Mouse (Mus musculus): ENCODE results near the gene Gsk3a. TPM values are rescaled to one million over a fixed set of nuclear protein-coding genes. Genes with fewer than 3 reads are reported as not detected.
A peak's percentile ranks its signal among the peaks of the same experiment; 100 is the strongest.

Gene Gsk3a
- polyA plus RNA-seq, 1 experiment from 2014 or later: 6.8 TPM

GRCm38 (mm10) chr7:25282731-25283211, 45.1 kb upstream of the Gsk3a start:
- DNase-seq (ENCODE audit: low spot score) (peak; percentile 57), ATAC-seq (no peak)
- TF ChIP-seq CTCF (IDR thresholded peaks at IDR 0.05): peak; percentile 46
- no peak for TF ChIP-seq EP300 (IDR thresholded peaks at IDR 0.05)
- Histone ChIP-seq H3K4me2 (replicated peaks; ENCODE audit: low read depth, low read length) (peak overlapping the region; percentile 91), H3K4me3 (ENCODE audit: low read depth, low read length) (peak overlapping the region; percentile 80), H3K27ac (ENCODE audit: low read length) (peak overlapping the region; percentile 96), H3K36me3 (ENCODE audit: insufficient read depth, low read length) (peaks cover 22% of the 10 kb centered on the region), H3K4me1 (ENCODE audit: insufficient read depth, low read depth, low read length) (peaks cover 33% of the 10 kb centered on the region; the same call in 1 of the 2 replicates), H3K9me3 (ENCODE audit: low read length) (no peaks in the 10 kb centered on the region), H3K9ac (replicated peaks; ENCODE audit: low read depth) (peak overlapping the region; percentile 48), H3K27me3 (replicated peaks; ENCODE audit: insufficient read depth, low read length) (no peaks in the 10 kb centered on the region)
- WGBS: under 1% methylated on average over 26 of the region's 36 CpGs

- peak; percentile 84 for ATAC-seq
- H3K4me1 ChIP-seq (ENCODE audit: insufficient read depth, low read depth, low read length): peaks cover 37% of the 10 kb centered on the region; the same call in 1 of the 2 replicates
- 1% methylated on average over 47 of the region's 108 CpGs for WGBS
- TF ChIP-seq EP300 (IDR thresholded peaks at IDR 0.05) (no peak; the same call in 1 of the 2 replicates), CTCF (IDR thresholded peaks at IDR 0.05) (peak; percentile 2; the same call in 1 of the 2 replicates)
- peaks cover 15% of the 10 kb centered on the region for H3K36me3 ChIP-seq (ENCODE audit: insufficient read depth, low read length)
- peak overlapping the region; percentile 92 for H3K4me2 ChIP-seq (replicated peaks; ENCODE audit: low read depth, low read length)
- H3K9ac ChIP-seq (replicated peaks; ENCODE audit: low read depth): peak overlapping the region; percentile 48
- no peaks in the 10 kb centered on the region for H3K27me3 ChIP-seq (replicated peaks; ENCODE audit: insufficient read depth, low read length)
- H3K9me3 ChIP-seq (ENCODE audit: low read length): no peaks in the 10 kb centered on the region
- peak overlapping the region; percentile 80 for H3K4me3 ChIP-seq (ENCODE audit: low read depth, low read length)
- DNase-seq (ENCODE audit: low spot score): peak; percentile 98
- peak overlapping the region; percentile 96 for H3K27ac ChIP-seq (ENCODE audit: low read length)
Observed at GRCm38 (mm10) chr7:25281734-25282601, 44.3 kb upstream of the Gsk3a start.

- H3K4me1 ChIP-seq (ENCODE audit: insufficient read depth, low read depth, low read length): peaks cover 37% of the 10 kb centered on the region; the same call in 1 of the 2 replicates
- no peaks in the 10 kb centered on the region for H3K27me3 ChIP-seq (replicated peaks; ENCODE audit: insufficient read depth, low read length)
- DNase-seq (ENCODE audit: low spot score) (peak; percentile 74), ATAC-seq (no peak)
- TF ChIP-seq EP300 (IDR thresholded peaks at IDR 0.05) (peak; percentile 66), CTCF (IDR thresholded peaks at IDR 0.05) (peak; percentile 14; the same call in 1 of the 2 replicates)
- H3K36me3 ChIP-seq (ENCODE audit: insufficient read depth, low read length): peaks cover 13% of the 10 kb centered on the region
- peak overlapping the region; percentile 80 for H3K4me3 ChIP-seq (ENCODE audit: low read depth, low read length)
- WGBS: 11% methylated on average over 12 of the region's 12 CpGs
- H3K4me2 ChIP-seq (replicated peaks; ENCODE audit: low read depth, low read length): peak overlapping the region; percentile 92
- H3K9ac ChIP-seq (replicated peaks; ENCODE audit: low read depth): no peak overlapping the region
- no peaks in the 10 kb centered on the region for H3K9me3 ChIP-seq (ENCODE audit: low read length)
- peak overlapping the region; percentile 96 for H3K27ac ChIP-seq (ENCODE audit: low read length)
Observed at GRCm38 (mm10) chr7:25281166-25281733, 43.6 kb upstream of the Gsk3a start.

- peak overlapping the region; percentile 96 for H3K27ac ChIP-seq (ENCODE audit: low read length)
- DNase-seq (ENCODE audit: low spot score) (peak; percentile 93), ATAC-seq (peak; percentile 1)
- H3K36me3 ChIP-seq (ENCODE audit: insufficient read depth, low read length): 0 out of 2 replicates have a peak, but pooled peaks cover 2% of the 10 kb centered on the region
- H3K4me3 ChIP-seq (ENCODE audit: low read depth, low read length): peak overlapping the region; percentile 63
- peak overlapping the region; percentile 51; the same call in 1 of the 2 replicates for H3K9ac ChIP-seq (replicated peaks; ENCODE audit: low read depth)
- TF ChIP-seq EP300 (IDR thresholded peaks at IDR 0.05) (peak; percentile 96), CTCF (IDR thresholded peaks at IDR 0.05) (peak; percentile 5; the same call in 1 of the 2 replicates)
- H3K4me2 ChIP-seq (replicated peaks; ENCODE audit: low read depth, low read length): peak overlapping the region; percentile 92
- WGBS: 0% methylated on average over 6 of the region's 6 CpGs
- no peaks in the 10 kb centered on the region for H3K9me3 ChIP-seq (ENCODE audit: low read length)
- peaks cover 42% of the 10 kb centered on the region for H3K4me1 ChIP-seq (ENCODE audit: insufficient read depth, low read depth, low read length)
- no peaks in the 10 kb centered on the region for H3K27me3 ChIP-seq (replicated peaks; ENCODE audit: insufficient read depth, low read length)
Observed at GRCm38 (mm10) chr7:25279861-25280791, 42.5 kb upstream of the Gsk3a start.

- Histone ChIP-seq H3K4me1 (ENCODE audit: insufficient read depth, low read depth, low read length) (peaks cover 42% of the 10 kb centered on the region), H3K9ac (replicated peaks; ENCODE audit: low read depth) (peak overlapping the region; percentile 51), H3K36me3 (ENCODE audit: insufficient read depth, low read length) (no peaks in the 10 kb centered on the region), H3K27ac (ENCODE audit: low read length) (peak overlapping the region; percentile 96), H3K4me3 (ENCODE audit: low read depth, low read length) (peak overlapping the region; percentile 63), H3K9me3 (ENCODE audit: low read length) (no peaks in the 10 kb centered on the region), H3K27me3 (replicated peaks; ENCODE audit: insufficient read depth, low read length) (no peaks in the 10 kb centered on the region), H3K4me2 (replicated peaks; ENCODE audit: low read depth, low read length) (peak overlapping the region; percentile 92)
- TF ChIP-seq CTCF (IDR thresholded peaks at IDR 0.05) (peak; percentile 54), EP300 (IDR thresholded peaks at IDR 0.05) (peak; percentile 64)
- under 1% methylated on average over 30 of the region's 49 CpGs for WGBS
- ATAC-seq (peak; percentile 30), DNase-seq (ENCODE audit: low spot score) (peak; percentile 92)
Observed at GRCm38 (mm10) chr7:25279076-25279860, 41.6 kb upstream of the Gsk3a start.
